Mouse (Mus musculus): ENCODE measurements around the gene Nedd1.

DNA sequence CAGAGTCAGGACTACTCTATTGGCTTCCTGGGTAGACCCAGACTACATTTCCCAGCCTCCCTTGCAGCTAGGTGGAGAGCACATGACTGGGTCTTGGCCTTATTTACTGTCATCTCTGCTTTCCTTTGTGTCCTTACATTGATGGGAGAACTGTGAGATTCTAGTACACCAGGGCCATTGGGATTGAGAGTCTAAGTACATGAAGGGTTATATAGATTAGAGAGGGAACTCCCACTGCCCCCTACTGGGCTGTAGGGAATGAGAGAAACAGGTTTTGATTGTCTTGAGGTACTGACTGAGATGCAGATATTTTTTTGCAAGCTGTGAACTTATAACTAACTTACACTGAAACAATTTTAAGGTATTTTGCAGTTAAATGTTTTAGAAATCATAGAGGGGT, 81.2 kb downstream of the Nedd1 start:
- no peak for TF ChIP-seq CTCF (IDR thresholded peaks at IDR 0.05; ENCODE audit: insufficient read depth, low read length)
- TF ChIP-seq POLR2A (IDR thresholded peaks at IDR 0.05; ENCODE audit: borderline replicate concordance, extremely low read depth, low read depth, low read length): no peak

Measured in lung, adult 2 months (tissue).